Mouse (Mus musculus) mature B cell (primary cell): ENCODE measurements around the gene Tec.

Experiments used
- in situ Hi-C: fragments of 300-500 bp; cut with MboI; formaldehyde crosslinking; loops from 2 replicates; pipeline ENCODE4 v1.14.3; 2019

Tec gene

DNA sequence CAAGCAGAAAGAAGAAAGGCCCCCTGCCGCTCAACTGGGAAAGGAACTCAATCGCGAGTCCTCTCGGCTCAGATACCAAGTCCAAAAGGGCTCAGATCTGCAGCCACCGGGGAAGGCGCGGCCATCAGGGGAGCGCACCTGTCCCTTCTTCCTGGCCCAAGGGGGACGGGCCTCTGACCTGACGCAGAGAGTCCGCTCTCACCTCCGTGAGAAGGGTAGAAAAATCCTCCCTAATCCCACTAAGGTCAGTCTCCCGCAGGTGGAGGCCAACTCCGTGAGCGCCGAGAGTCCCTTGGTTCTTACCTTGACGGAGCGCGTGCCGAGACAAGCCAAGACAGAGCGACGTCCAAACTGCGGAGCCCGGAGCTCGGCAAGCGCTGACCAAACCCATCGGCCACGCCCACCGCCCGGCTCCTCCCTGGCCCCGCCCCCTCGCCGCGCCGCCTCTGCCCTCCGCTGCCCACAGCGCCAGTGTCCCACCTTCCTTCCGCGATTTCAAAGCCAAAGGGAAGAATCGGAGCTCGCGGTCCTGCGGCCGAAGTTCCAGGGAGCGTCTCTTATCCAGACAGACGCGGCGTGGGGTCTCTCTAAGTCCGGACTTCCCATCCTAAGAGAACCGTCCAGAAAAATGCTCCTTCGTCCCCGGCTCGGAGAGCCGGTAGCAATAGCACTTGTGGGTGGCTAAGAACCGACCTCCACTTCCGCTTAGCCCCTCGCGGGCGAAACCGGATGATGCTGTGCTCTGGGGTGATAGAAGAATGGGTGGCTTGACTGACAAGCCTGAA is at the start of gene Tec:
TSS of gene Tec (minus strand) at position 393 of the 785 bp plus-strand sequence.
- in situ Hi-C loops = no loop called here

DNA sequence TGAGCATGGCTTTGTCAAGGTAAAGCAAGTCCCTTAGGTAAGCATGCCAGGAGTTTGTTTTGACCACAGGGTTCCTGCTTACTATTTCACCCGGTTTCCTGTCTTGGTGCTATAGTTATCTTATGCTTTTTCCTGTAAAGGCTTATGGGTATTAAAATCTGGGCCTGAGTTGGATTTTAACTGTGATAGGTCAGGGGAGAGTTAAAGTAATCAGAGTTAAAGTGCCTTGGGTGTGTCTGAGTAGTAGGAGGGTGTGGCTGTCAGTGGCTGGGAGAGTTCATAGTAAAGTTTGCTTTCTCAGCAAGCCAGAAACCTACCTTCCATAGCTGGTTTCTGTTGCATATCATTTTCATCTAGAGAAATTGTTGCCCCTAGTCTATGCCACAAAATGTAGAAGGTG is 48.6 kb upstream of the Tec start:
- in situ Hi-C loops = no loop called here

DNA sequence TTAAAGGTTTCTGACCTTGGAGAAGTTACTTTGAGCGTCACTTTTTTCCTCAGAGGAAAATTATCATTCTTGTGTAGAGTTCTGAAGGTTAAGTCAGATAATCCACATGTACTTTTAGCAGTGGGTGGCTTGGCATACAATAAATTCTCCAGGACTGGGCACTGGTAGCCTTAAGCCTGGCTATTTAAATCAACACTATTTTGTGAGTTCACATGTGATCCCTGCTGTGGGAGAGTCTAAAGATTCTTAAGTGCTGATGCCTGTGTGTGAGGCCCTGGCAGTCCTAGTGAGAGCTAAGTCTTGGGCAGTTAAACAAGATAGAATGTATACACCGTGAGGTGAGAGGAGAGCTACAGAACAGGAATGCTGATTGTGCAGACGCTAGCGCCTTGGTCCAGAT is 47.8 kb upstream of the Tec start:
- in situ Hi-C loops = no loop called here

GRCm38 (mm10) chr5:72914633-72915561 is 46.6 kb upstream of the Tec start:
- in situ Hi-C loops = no loop called here

GRCm38 (mm10) chr5:72913648-72914557 is 45.6 kb upstream of the Tec start, which contains the start of gene Slain2:
Slain2 (plus strand) TSS chr5:72914304.
- in situ Hi-C loops = no loop called here

DNA sequence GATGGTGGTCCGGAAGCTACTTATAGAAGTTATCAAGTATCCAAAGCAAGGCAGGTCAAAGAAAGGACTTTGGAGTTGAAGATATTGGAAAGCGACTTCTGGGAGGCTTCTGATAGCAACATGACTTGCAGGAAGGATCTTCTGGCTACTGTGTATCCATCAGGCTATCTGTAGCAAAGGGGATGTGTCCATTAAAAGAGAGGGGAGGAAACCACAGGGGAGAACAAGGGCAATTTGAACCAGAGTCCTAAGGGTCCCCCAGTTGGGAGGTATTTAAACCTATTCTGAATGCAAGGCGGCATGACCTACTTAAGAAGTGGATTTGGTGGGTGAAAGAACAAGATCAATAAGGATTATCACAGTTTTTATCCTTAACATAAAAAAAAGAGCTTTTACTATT is 43.0 kb upstream of the Tec start:
- in situ Hi-C loops = no loop called here

- in situ Hi-C loops = no loop called here
Observed at GRCm38 (mm10) chr5:72910373-72910772, 42.1 kb upstream of the Tec start.

DNA sequence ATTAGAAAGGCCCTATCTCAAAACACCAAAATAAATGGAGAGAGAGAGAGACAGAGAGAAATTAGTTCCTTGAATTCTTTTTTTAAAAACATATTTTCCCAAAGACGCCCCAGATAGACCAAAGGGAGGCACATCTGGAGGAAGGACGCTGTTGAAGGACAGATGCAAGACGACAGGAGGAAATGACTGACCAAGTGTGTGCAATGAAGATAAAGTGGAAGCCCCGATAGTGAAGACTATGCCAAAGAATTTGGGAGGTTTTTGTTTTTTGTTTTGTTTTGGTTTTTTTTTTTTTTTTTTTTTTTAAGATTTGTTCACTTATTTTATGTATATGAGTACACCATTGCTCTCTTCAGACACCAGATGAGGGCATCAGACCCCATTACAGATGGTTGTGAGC is 41.1 kb upstream of the Tec start:
- in situ Hi-C loops = no loop called here

DNA sequence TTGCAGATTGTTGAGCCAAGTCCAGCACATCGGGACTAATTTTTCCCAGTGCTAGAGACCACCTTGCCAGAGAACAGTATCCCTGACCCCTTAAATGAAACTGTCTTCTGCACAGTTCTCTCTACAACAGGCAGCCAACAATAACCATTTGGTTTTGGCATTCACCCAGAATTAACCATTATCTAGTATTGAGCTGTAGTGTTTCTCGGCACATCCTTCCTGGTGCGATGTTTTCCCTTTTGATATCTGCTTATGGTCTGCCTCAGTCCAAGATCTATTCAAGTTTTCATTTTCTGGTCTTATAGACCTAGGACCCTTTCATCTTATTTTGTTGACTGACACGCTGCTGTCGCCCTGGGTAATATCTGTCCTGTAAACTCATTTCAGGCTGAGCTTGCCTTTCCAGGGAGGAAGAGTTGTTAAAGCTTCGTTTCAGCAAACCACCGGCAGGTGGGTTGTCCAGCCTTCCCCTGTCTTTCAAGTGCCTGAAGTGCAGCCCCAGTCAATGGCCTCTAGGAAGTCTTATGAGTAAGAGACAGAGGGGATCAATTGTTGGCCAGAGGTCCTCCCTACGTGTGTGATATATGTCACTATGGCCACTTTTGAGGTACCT is 40.1 kb upstream of the Tec start:
- in situ Hi-C loops = no loop called here

GRCm38 (mm10) chr5:72907402-72907801 is 39.1 kb upstream of the Tec start:
- in situ Hi-C loops = no loop called here

GRCm38 (mm10) chr5:72904903-72905790 is 36.9 kb upstream of the Tec start:
- in situ Hi-C loops = no loop called here

- in situ Hi-C loops = no loop called here
Observed at GRCm38 (mm10) chr5:72902876-72903516, 34.7 kb upstream of the Tec start.

DNA sequence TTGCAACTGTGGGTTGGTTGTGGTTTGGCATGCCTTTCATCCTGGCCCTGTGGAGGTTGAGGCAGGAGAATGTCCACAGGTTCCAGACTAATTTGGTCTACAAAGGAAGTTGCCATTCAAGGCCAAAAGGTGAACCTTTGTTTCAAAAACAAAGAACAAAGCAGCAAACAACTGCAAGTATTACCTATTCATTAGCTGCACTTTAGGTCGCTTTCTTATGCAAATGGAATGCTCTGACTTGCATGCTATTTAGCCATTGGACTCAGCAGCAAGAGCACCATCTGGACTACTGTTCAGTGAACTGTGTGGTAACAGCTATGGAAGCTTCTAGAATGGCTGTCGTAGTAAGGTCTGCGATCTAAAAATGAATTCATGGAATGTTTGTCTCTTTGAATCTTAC is 34.0 kb upstream of the Tec start:
- in situ Hi-C loops = no loop called here

DNA sequence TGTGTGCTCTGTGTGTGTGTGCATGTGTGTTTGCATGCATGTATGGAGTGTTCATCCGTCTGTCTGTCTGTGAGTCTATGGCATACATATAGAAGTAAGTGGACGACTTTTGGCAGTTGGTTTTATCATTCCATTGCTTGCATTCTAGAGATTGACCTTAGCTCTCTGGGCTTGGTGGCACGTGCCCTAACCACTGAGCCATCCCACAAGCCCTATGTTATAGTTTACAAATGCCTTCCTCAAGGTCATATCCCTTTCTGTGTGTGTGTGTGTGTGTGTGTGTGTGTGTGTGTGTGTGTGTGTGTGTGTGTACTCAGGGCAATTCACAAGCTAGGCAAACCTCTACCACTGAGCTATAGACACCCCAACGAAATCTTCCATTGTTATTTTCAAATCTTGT is 33.6 kb upstream of the Tec start:
- in situ Hi-C loops = no loop called here

DNA sequence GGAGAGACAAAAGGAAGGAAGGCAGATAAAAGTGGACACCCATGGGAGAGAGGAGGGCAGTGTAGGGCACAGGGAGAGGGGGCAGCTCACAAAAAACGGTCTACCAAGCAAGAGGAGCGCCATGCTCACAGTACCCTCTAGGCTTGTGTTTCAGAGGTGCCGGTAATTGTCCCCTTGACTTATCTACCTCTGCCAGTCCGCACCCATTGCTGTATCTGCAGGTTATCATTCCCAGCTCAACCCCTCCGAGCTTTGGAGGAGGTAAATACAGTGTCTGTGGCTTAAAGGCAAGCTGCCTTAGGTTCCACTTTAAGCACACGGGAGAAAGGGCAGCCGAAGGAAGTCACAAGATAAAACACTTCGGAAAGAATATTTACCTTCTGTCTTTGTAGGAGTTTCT is 31.0 kb upstream of the Tec start:
- in situ Hi-C loops = no loop called here

GRCm38 (mm10) chr5:72897998-72898397 is 29.7 kb upstream of the Tec start:
- in situ Hi-C loops = no loop called here

DNA sequence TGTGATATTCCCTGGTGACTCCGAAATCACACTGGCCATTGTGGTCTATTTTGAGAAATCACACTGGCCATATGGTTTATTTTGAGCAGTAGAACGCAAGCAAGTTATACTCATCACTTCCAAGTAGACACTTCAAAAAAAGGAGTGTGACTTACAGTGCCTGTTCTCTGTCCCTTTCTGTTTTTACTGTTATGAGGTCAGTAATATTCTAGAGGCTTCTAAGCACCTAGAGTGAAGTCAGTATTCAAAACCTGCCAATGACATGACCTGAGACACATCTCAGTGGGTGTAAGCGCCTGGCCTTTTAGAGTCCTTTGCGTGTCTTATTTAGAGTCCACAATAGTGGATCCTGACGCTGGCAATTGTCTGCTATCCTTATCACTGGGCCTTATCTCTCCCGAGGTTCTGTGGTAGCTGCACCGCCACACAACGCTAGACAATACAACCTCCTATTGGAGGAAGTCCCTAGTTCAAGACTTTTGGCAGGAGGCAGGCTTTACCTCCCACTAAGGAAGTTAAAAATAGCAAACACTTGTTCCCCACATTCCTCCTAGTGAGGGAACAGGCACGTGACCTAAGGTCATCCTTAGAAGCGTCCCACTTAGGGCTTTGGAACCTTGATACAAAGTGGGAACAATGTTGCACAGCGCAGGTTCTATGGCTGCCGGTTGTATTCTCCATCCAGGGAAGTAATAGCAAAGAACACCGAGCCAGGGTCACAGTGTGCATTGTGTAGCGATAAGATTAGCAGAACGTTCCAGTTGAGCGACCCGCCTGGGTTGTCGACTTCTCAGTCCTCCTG is 28.4 kb upstream of the Tec start:
- in situ Hi-C loops = no loop called here

DNA sequence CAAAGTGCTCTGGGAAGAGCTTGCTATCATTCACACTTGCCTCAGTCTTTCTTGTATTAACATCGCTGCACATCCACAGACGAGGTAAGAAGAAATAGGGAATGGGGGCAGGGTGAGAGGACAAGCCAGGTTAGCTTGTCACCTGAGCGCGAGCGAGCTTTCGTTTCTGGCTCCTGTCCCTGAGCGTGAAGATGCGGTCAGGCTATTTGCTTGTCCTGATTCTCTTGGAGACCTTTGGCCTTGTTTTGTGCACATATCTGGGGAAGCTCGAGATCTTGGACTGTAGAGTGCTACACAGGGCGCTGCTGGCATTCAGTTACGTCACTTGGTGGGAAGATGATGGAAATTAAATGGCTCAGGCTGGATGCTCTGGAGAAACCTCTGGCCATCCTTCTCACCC is 27.0 kb upstream of the Tec start:
- in situ Hi-C loops = no loop called here

GRCm38 (mm10) chr5:72893987-72894386 is 25.7 kb upstream of the Tec start:
- in situ Hi-C loops = no loop called here
